Mouse (Mus musculus): ENCODE results near the gene Bcr. TPM values are rescaled to one million over a fixed set of nuclear protein-coding genes. Genes with fewer than 3 reads are reported as not detected.

The Bcr gene
- total and polyA plus RNA-seq, 2 experiments from 2014 or later, result 10.1 to 49.6 TPM

DNA sequence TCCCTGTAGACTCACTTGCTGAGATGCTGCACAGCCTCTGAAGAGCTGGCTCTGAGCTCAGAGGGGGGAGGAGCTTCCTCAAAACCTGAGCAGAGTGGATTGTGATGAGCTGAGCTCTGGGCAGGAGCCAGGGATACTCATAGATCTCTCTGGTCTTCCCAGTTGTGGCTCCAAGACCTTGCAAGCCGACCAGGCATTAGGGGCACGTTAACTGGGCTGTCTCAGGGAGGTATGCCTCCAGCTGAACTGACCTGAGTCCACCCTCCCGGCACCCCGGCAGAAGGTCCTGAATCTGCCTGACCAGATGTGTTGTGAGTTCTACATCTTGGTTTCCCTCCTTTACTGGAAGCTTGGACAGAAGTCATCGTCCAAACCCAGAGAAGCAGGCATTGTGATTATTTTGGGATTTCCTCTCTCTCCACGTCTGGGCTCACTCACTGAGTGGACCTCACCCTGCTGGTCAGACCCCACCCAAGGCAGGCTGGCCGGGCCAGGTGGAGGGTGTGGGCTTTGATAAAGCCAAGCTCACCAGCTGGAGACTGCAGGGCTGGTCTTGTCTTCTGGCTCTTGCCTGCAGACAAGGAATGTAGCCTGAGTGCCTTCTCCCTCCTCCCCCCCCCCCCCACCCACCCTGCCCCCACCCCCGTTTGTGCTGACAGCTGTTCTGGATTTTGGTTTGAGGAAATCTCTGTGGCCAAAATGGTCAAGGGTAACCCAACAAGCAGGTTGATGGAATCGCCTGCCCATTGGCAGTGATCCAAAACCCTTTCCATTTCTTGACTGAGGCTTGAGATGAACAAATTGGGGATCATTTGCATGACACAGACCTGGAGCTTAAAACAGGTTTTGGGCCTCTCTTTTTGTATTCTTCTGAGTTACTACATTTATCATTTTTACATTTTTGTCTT lies 44.1 kb downstream of the Bcr start:
- no peak overlapping the region for H3K27ac ChIP-seq (ENCODE audit: low read depth, low read length)
- ATAC-seq, result no peak; the same call in 1 of the 2 replicates
- 59% methylated on average over 9 of the region's 9 CpGs for WGBS

DNA sequence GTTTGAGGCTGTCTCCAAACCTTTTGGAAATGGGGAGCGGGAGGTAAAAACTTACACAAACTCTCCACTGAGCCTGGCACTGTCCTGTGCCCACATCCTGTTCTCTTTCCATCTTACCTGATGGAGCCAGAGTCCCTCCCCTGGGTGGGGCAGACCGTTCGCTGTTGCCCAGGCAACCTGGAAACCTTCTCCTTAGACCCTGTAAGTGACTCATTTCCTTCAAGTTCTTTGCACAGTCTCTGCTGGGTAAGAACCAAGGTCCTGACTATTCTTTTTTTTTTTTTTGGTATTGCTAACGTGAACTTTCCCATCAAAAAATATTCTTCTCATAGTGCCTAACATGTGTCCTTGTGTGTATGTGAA lies 44.7 kb downstream of the Bcr start:
- DNase-seq (no peak), ATAC-seq (no peak)
- Histone ChIP-seq H3K9ac (no peak overlapping the region), H3K9me3 (ENCODE audit: low read length) (no peaks in the 10 kb centered on the region), H3K27me3 (ENCODE audit: insufficient read depth, low read length) (no peaks in the 10 kb centered on the region), H3K27ac (ENCODE audit: low read depth, low read length) (no peak overlapping the region), H3K4me1 (ENCODE audit: insufficient read depth) (peaks cover 13% of the 10 kb centered on the region; the same call in 1 of the 2 replicates), H3K36me3 (ENCODE audit: insufficient read depth) (no peaks in the 10 kb centered on the region), H3K4me3 (ENCODE audit: low read depth, low read length) (no peak overlapping the region), H3K4me2 (ENCODE audit: low read depth) (no peak overlapping the region)
- no peak for TF ChIP-seq CTCF (IDR thresholded peaks at IDR 0.05; ENCODE audit: low read depth)
- WGBS, result 61% methylated on average over 4 of the region's 4 CpGs

More for the DNA sequence above, 44.1 kb downstream of the Bcr start:
- H3K4me1 ChIP-seq (ENCODE audit: insufficient read depth), result peaks cover 13% of the 10 kb centered on the region; the same call in 1 of the 2 replicates
- H3K4me2 ChIP-seq (ENCODE audit: low read depth), result no peak overlapping the region
- H3K9ac ChIP-seq, result no peak overlapping the region
- H3K27me3 ChIP-seq (ENCODE audit: insufficient read depth, low read length), result no peaks in the 10 kb centered on the region
- DNase-seq, result no peak
- no peak for TF ChIP-seq CTCF (IDR thresholded peaks at IDR 0.05; ENCODE audit: low read depth)
- no peaks in the 10 kb centered on the region for H3K9me3 ChIP-seq (ENCODE audit: low read length)
- no peaks in the 10 kb centered on the region for H3K36me3 ChIP-seq (ENCODE audit: insufficient read depth)
- H3K4me3 ChIP-seq (ENCODE audit: low read depth, low read length), result no peak overlapping the region

DNA sequence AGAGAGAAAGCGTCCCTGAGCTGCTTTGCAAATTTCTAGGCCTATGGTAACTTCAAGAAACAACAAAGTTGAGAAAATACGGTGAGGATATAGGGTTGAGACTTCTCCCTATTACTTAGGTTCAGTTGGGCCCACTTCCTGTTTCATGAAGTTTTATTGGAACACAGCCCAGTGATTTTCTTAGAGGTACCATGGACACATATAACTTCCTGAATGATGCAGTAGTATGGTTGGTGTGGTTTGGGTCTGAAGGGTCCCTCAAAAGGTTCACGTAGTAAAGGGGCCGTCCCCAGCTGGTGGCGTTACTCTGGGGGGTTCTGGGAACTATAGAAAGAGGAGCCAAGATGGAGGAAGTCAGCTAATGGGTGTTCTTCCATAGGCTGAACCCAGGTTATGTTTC lies 45.3 kb downstream of the Bcr start:
- Histone ChIP-seq H3K9ac (no peak overlapping the region), H3K4me1 (ENCODE audit: insufficient read depth) (peaks cover 10% of the 10 kb centered on the region; the same call in 1 of the 2 replicates), H3K27ac (ENCODE audit: low read depth, low read length) (no peak overlapping the region), H3K36me3 (ENCODE audit: insufficient read depth) (no peaks in the 10 kb centered on the region), H3K4me2 (ENCODE audit: low read depth) (no peak overlapping the region), H3K9me3 (ENCODE audit: low read length) (no peaks in the 10 kb centered on the region), H3K4me3 (ENCODE audit: low read depth, low read length) (no peak overlapping the region), H3K27me3 (ENCODE audit: insufficient read depth, low read length) (no peaks in the 10 kb centered on the region)
- DNase-seq (no peak), ATAC-seq (no peak)
- TF ChIP-seq CTCF (IDR thresholded peaks at IDR 0.05; ENCODE audit: low read depth), result no peak
- 94% methylated on average over 5 of the region's 5 CpGs for WGBS

DNA sequence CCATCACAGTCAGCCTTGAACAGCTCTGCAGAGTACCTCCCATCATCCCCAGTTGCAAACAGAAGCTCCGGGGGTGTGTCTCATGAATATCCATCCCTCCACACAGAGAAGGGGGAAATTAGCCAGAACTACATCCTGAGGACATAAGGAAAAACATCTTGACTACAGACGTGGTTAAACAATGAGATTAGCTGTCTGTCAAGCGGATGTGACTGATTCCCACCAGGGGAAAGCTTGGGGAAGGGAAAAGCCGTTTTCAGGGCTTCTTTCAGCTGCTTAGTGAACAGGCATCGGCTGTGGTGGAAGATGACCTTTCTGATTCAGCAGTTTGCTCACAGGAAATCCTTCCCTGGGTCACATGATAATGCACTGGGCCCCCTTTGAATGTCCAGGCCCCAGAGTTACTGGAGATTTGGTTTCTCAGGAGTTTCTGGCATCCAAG lies 46.6 kb downstream of the Bcr start:
- ATAC-seq, result no peak
- no peak overlapping the region for H3K4me2 ChIP-seq (ENCODE audit: low read depth)
- DNase-seq, result no peak
- WGBS, result 18% methylated on average over 5 of the region's 5 CpGs
- TF ChIP-seq CTCF (IDR thresholded peaks at IDR 0.05; ENCODE audit: low read depth), result no peak
- no peak overlapping the region for H3K4me3 ChIP-seq (ENCODE audit: low read depth, low read length)
- no peaks in the 10 kb centered on the region for H3K27me3 ChIP-seq (ENCODE audit: insufficient read depth, low read length)
- no peaks in the 10 kb centered on the region for H3K9me3 ChIP-seq (ENCODE audit: low read length)
- no peak overlapping the region for H3K9ac ChIP-seq
- no peak overlapping the region for H3K27ac ChIP-seq (ENCODE audit: low read depth, low read length)
- no peaks in the 10 kb centered on the region for H3K36me3 ChIP-seq (ENCODE audit: insufficient read depth)
- peaks cover 10% of the 10 kb centered on the region; the same call in 1 of the 2 replicates for H3K4me1 ChIP-seq (ENCODE audit: insufficient read depth)

DNA sequence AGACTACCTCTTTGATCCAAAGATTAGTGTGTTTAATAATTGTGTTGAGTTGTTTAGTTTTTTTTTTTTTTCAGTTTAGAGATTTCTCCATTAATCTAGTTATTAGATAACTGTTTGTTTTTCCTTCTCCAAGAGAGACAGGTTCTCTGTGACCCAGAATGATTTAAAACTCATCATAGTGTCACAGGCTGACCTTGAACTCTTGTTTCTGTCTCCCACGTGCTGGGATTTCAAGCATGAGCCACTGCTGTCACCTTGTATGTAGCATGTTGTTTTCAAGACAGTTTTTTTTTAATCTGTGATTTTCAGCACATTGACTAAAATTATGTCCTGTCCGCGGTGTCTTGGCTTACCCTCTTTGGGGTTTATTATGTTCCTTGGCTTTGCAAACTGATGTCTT lies 47.7 kb downstream of the Bcr start:
- no peak for DNase-seq
- H3K4me2 ChIP-seq (ENCODE audit: low read depth), result no peak overlapping the region
- H3K9me3 ChIP-seq (ENCODE audit: low read length), result no peaks in the 10 kb centered on the region
- no peak overlapping the region for H3K27ac ChIP-seq (ENCODE audit: low read depth, low read length)
- no peak overlapping the region for H3K9ac ChIP-seq
- WGBS, result 70% methylated on average over 3 of the region's 3 CpGs
- no peak for ATAC-seq
- TF ChIP-seq CTCF (IDR thresholded peaks at IDR 0.05; ENCODE audit: low read depth), result no peak
- H3K4me3 ChIP-seq (ENCODE audit: low read depth, low read length), result no peak overlapping the region
- no peaks in the 10 kb centered on the region for H3K27me3 ChIP-seq (ENCODE audit: insufficient read depth, low read length)
- no peaks in the 10 kb centered on the region for H3K36me3 ChIP-seq (ENCODE audit: insufficient read depth)
- H3K4me1 ChIP-seq (ENCODE audit: insufficient read depth), result peaks cover 10% of the 10 kb centered on the region; the same call in 1 of the 2 replicates

DNA sequence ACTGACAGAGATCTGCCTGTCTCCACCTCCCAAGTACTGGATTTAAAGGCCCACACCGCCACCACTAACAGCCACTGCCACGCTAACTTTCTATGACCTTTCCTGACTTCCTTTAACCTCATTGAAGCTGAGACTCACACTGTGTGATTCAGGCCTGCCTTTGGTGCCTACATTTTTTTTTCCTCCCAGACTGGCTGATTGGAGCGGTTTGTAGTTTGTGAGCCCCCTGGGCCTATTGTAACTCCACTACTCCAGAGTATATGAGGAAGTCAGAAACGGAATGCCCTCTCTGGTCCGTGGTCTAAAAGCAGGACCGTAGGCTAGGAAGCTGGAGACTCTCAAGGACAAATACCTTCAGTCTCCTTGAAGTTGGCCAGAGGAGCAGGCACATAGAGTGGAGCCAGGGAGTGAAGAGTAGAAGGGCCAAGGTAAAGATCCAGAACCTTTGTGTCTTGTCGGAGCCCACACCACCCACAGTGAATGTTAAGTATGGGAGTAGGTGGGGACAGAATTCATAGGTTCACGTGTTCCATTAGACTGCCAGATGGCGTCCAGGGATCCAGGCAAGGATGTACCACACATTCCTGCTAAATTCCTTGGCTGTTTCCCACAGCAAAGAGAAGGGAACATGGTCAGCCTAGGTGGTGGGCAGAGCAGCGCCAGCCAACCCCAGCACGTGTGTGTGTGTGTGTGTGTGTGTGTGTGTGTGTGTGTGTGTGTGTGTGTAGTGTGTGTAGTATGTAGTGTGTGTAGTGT lies 51.2 kb downstream of the Bcr start:
- no peak for TF ChIP-seq CTCF (IDR thresholded peaks at IDR 0.05; ENCODE audit: low read depth)
- peaks cover 11% of the 10 kb centered on the region; the same call in 1 of the 2 replicates for H3K4me1 ChIP-seq (ENCODE audit: insufficient read depth)
- no peak overlapping the region for H3K27ac ChIP-seq (ENCODE audit: low read depth, low read length)
- DNase-seq (no peak), ATAC-seq (no peak)
- H3K9ac ChIP-seq, result no peak overlapping the region
- H3K9me3 ChIP-seq (ENCODE audit: low read length), result no peaks in the 10 kb centered on the region
- 83% methylated on average over 11 of the region's 11 CpGs for WGBS
- H3K4me2 ChIP-seq (ENCODE audit: low read depth), result no peak overlapping the region
- H3K27me3 ChIP-seq (ENCODE audit: insufficient read depth, low read length), result no peaks in the 10 kb centered on the region
- 0 out of 2 replicates have a peak, but pooled peaks cover 3% of the 10 kb centered on the region for H3K36me3 ChIP-seq (ENCODE audit: insufficient read depth)
- no peak overlapping the region for H3K4me3 ChIP-seq (ENCODE audit: low read depth, low read length)
